Mouse (Mus musculus): ENCODE data around the gene Kmt5a. TPM values are rescaled to one million over a fixed set of nuclear protein-coding genes. Genes with fewer than 3 reads are reported as not detected.
"Not testable (repeated sequence)": the region's sequence is repeated elsewhere in the genome, so short reads cannot be mapped to it uniquely, and the experiment has no call there.

Gene Kmt5a
- polyA plus RNA-seq, 2 experiments, result 70.9 to 101 TPM

- DNase-seq (ENCODE audit: low spot score), result no peak
- H3K9ac ChIP-seq (ENCODE audit: low read depth, low read length, severe bottlenecking), result no peak overlapping the region
- no peak for ATAC-seq (ENCODE audit: low FRiP score, low read depth)
- H3K4me3 ChIP-seq (replicated peaks; ENCODE audit: low read length), result no peak overlapping the region
- peaks cover 96% of the 10 kb centered on the region for H3K36me3 ChIP-seq (ENCODE audit: control insufficient read depth, insufficient read depth, low read length)
- H3K27me3 ChIP-seq (ENCODE audit: control insufficient read depth, insufficient read depth, low read length), result no peaks in the 10 kb centered on the region
- 88% methylated on average over 13 of the region's 13 CpGs for WGBS
- H3K4me2 ChIP-seq (replicated peaks; ENCODE audit: low read depth, low read length, severe bottlenecking), result no peak overlapping the region
- TF ChIP-seq POLR2A (IDR thresholded peaks at IDR 0.05; ENCODE audit: borderline replicate concordance, extremely low read depth, insufficient read depth, insufficient read length), result no peak
- no peak overlapping the region for H3K27ac ChIP-seq (replicated peaks; ENCODE audit: low read depth, low read length)
- no peaks in the 10 kb centered on the region; the same call in 1 of the 2 replicates for H3K4me1 ChIP-seq (ENCODE audit: control insufficient read depth, insufficient read depth, low read length)
- no peaks in the 10 kb centered on the region for H3K9me3 ChIP-seq (ENCODE audit: control insufficient read depth, low read length)
These were observed 13.8 kb downstream of the Kmt5a start for GRCm38 (mm10) chr5:124453339-124454081.

DNA sequence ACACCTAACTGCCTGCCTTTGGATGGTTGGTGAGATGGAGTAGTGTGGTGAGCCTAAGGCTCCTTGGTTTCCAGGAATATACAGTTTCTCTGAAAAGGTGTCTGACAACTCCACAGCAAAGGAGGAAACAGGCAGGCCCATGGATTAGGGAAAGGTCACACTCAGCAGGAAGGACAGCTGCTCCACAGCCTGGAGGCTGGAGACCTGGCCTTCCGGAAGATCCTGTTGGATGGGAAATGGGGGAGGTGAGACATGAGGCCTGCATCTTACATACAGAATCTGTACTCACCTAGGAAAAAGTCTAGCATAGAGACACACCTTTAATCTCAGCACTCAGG, 14.3 kb downstream of the Kmt5a start:
- H3K9me3 ChIP-seq (ENCODE audit: control insufficient read depth, low read length), result no peaks in the 10 kb centered on the region
- H3K27ac ChIP-seq (replicated peaks; ENCODE audit: low read depth, low read length), result no peak overlapping the region
- H3K4me3 ChIP-seq (replicated peaks; ENCODE audit: low read length), result no peak overlapping the region
- WGBS, result 73% methylated on average over 1 of the region's 1 CpGs
- no peaks in the 10 kb centered on the region; the same call in 1 of the 2 replicates for H3K4me1 ChIP-seq (ENCODE audit: control insufficient read depth, insufficient read depth, low read length)
- no peaks in the 10 kb centered on the region for H3K27me3 ChIP-seq (ENCODE audit: control insufficient read depth, insufficient read depth, low read length)
- TF ChIP-seq POLR2A (IDR thresholded peaks at IDR 0.05; ENCODE audit: borderline replicate concordance, extremely low read depth, insufficient read depth, insufficient read length), result no peak
- no peak overlapping the region for H3K9ac ChIP-seq (ENCODE audit: low read depth, low read length, severe bottlenecking)
- no peak overlapping the region for H3K4me2 ChIP-seq (replicated peaks; ENCODE audit: low read depth, low read length, severe bottlenecking)
- ATAC-seq (ENCODE audit: low FRiP score, low read depth) (no peak), DNase-seq (ENCODE audit: low spot score) (no peak)
- H3K36me3 ChIP-seq (ENCODE audit: control insufficient read depth, insufficient read depth, low read length), result peaks cover 96% of the 10 kb centered on the region

GRCm38 (mm10) chr5:124456762-124457161, 17.0 kb downstream of the Kmt5a start:
- Histone ChIP-seq H3K27ac (replicated peaks; ENCODE audit: low read depth, low read length) (no peak overlapping the region), H3K36me3 (ENCODE audit: control insufficient read depth, insufficient read depth, low read length) (peaks cover 92% of the 10 kb centered on the region), H3K9ac (ENCODE audit: low read depth, low read length, severe bottlenecking) (no peak overlapping the region), H3K4me3 (replicated peaks; ENCODE audit: low read length) (no peak overlapping the region), H3K4me1 (ENCODE audit: control insufficient read depth, insufficient read depth, low read length) (no peaks in the 10 kb centered on the region), H3K4me2 (replicated peaks; ENCODE audit: low read depth, low read length, severe bottlenecking) (no peak overlapping the region), H3K9me3 (ENCODE audit: control insufficient read depth, low read length) (no peaks in the 10 kb centered on the region), H3K27me3 (ENCODE audit: control insufficient read depth, insufficient read depth, low read length) (no peaks in the 10 kb centered on the region)
- WGBS, result 95% methylated on average over 6 of the region's 6 CpGs
- DNase-seq (ENCODE audit: low spot score) (no peak), ATAC-seq (ENCODE audit: low FRiP score, low read depth) (no peak)
- no peak for TF ChIP-seq POLR2A (IDR thresholded peaks at IDR 0.05; ENCODE audit: borderline replicate concordance, extremely low read depth, insufficient read depth, insufficient read length)

DNA sequence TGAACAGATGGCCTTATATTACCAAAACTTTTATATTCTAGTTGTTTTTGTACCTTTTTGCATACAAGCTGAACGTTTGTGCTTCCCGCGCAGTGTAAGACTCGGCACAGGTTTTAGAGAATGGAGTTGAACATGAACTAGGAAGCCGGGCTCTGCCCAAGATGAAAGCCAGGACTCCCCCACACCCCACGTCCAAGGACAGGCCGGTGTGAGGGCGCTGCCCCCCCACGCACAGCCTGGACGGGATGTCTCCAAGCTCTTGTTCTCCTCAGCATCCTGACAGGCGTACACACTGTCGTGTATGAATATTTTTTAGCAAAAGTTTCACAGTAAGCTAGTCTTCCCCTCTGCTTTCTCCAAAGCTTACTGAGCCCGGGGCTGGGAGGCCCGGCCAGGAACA, 21.2 kb downstream of the Kmt5a start:
- DNase-seq (ENCODE audit: low spot score); H3K4me1 ChIP-seq (ENCODE audit: control insufficient read depth, insufficient read depth, low read length); H3K9me3 ChIP-seq (ENCODE audit: control insufficient read depth, low read length); ATAC-seq (ENCODE audit: low FRiP score, low read depth); H3K27ac ChIP-seq (replicated peaks; ENCODE audit: low read depth, low read length); H3K27me3 ChIP-seq (ENCODE audit: control insufficient read depth, insufficient read depth, low read length); H3K9ac ChIP-seq (ENCODE audit: low read depth, low read length, severe bottlenecking); H3K4me3 ChIP-seq (replicated peaks; ENCODE audit: low read length); H3K4me2 ChIP-seq (replicated peaks; ENCODE audit: low read depth, low read length, severe bottlenecking): not testable (repeated sequence)
- H3K36me3 ChIP-seq (ENCODE audit: control insufficient read depth, insufficient read depth, low read length), result peaks cover 85% of the 10 kb centered on the region
- 94% methylated on average over 14 of the region's 14 CpGs for WGBS

GRCm38 (mm10) chr5:124462297-124463025, 22.7 kb downstream of the Kmt5a start:
- Histone ChIP-seq H3K27me3 (ENCODE audit: control insufficient read depth, insufficient read depth, low read length) (no peaks in the 10 kb centered on the region), H3K9me3 (ENCODE audit: control insufficient read depth, low read length) (no peaks in the 10 kb centered on the region), H3K4me2 (replicated peaks; ENCODE audit: low read depth, low read length, severe bottlenecking) (no peak overlapping the region), H3K36me3 (ENCODE audit: control insufficient read depth, insufficient read depth, low read length) (peaks cover 82% of the 10 kb centered on the region), H3K27ac (replicated peaks; ENCODE audit: low read depth, low read length) (no peak overlapping the region), H3K4me1 (ENCODE audit: control insufficient read depth, insufficient read depth, low read length) (no peaks in the 10 kb centered on the region), H3K9ac (ENCODE audit: low read depth, low read length, severe bottlenecking) (no peak overlapping the region), H3K4me3 (replicated peaks; ENCODE audit: low read length) (no peak overlapping the region)
- no peak for TF ChIP-seq POLR2A (IDR thresholded peaks at IDR 0.05; ENCODE audit: borderline replicate concordance, extremely low read depth, insufficient read depth, insufficient read length)
- WGBS, result 86% methylated on average over 8 of the region's 8 CpGs
- DNase-seq (ENCODE audit: low spot score), result no peak
- ATAC-seq (ENCODE audit: low FRiP score, low read depth), result no peak

All from limb, embryonic 14.5 days (tissue).